Mouse (Mus musculus): ENCODE results near the gene Psma3. TPM values are rescaled to one million over a fixed set of nuclear protein-coding genes. Genes with fewer than 3 reads are reported as not detected.
"Not testable (repeated sequence)": the region's sequence is repeated elsewhere in the genome, so short reads cannot be mapped to it uniquely, and the experiment has no call there.

The Psma3 gene
- total RNA-seq, 2 experiments from 2014 or later: 464 to 488 TPM

DNA sequence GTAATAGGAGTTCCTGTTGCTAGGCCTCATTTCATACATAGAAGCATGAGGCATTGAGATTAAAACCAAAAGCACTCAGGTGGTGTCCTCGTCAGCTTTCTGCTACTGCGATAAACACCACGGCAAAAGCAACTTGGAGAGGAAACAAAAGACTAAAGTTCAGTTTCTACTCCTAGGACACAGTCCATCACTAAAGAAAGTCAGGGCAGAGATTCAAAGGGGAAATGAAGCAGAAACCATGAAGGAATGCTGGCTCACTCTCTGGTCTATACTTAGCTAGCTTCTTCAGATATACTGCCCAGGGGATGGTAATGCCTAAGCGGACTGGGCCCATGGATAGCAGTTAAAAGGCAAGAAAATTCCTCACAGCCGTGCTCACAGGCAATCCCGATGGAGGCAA lies 27.0 kb downstream of the Psma3 start:
- no peak for DNase-seq

DNA sequence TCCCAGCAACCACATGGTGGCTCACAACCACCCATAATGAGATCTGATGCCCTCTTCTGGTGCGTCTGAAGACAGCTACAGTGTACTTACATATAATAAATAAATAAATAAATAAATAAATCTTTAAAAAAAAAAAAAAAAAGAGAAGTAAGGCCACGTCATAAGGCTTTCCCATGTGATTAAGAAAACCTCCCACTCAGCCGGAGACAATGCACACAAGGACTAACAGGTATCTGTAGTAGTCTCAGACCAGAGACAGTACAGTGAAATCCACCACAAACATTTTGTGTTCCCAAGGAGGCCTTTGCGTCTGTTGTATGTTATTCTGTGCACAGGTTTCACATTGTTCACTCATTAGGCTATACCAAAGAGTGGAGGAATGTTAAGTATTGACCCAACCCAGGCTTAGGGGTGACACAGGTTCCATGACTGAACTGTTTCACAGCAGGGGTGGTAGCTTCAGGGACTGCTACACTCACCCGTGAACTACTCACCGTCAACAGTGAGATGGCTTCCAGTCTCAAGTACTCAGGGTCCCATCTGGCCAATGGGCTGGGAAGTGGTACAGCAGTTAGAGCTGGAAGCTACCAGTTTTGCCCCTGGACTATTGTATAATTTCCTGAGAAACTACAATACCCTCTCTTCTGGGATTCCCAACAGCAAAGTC lies 29.5 kb downstream of the Psma3 start:
- DNase-seq: no peak

GRCm38 (mm10) chr12:71006141-71006540 lies 31.7 kb downstream of the Psma3 start:
- DNase-seq: no peak

DNA sequence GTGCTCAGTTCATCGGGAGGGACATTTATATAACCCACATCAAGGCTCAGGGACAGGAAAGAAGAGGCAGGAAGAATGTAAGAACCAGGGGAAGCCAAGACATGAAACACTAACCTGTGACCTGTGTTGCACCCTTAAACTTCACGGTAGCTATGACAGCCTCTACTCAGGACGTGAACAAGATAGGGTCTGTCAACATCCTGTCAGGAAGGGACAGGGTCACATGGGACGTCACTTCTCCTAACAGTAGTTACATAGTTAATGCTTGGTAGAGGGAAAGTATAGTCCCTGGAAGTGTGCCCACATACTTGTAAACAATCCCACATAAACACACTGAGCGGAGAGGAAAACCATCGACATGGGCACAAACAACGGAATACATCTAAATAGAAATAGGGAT lies 32.5 kb downstream of the Psma3 start:
- DNase-seq: no peak

DNA sequence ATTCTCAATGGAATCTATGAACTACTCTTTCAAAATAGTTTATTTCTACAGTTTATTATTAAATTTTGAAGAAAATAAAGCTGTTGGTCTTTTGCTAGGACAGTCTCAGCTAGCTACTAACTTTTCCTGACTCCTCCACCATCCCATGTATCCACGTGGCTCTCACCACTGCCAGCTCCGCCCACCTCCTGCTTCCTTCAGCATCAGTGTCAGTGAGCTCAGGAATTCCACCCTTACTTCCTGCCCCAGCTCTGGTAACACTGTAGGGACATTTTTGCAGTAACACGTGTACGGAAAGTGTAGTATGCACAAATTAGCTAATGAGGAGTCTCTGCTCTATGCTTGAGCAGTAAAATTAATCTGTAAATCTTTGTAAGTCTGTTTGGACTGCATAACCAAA lies 35.3 kb downstream of the Psma3 start:
- DNase-seq: peak; percentile 27

DNA sequence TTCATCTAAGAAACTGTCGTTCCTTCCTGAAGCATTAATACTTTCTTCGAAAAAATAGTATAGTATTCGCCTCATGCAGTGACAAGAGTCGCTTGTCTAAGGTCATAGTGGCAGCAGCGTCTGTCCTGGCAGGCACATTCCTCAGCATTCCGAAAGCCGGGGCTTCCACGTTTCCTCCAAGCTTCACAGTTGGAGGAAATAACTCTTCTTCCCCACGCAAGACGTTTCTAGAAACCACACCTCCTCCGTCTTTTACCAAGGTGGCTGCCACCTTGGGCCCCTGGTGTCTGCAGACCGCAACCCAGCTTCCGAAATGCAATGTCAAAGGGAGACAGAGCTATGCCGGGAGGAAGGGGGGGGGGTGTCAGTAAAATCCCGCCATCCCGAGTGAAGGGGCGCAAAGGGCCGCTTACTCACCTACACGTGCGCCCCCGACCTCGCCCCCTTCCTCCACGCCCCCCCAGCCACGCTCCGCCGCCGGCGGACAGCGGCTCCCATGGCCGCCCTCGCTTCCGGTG lies 40.5 kb downstream of the Psma3 start:
- peak; percentile 77 for DNase-seq

DNA sequence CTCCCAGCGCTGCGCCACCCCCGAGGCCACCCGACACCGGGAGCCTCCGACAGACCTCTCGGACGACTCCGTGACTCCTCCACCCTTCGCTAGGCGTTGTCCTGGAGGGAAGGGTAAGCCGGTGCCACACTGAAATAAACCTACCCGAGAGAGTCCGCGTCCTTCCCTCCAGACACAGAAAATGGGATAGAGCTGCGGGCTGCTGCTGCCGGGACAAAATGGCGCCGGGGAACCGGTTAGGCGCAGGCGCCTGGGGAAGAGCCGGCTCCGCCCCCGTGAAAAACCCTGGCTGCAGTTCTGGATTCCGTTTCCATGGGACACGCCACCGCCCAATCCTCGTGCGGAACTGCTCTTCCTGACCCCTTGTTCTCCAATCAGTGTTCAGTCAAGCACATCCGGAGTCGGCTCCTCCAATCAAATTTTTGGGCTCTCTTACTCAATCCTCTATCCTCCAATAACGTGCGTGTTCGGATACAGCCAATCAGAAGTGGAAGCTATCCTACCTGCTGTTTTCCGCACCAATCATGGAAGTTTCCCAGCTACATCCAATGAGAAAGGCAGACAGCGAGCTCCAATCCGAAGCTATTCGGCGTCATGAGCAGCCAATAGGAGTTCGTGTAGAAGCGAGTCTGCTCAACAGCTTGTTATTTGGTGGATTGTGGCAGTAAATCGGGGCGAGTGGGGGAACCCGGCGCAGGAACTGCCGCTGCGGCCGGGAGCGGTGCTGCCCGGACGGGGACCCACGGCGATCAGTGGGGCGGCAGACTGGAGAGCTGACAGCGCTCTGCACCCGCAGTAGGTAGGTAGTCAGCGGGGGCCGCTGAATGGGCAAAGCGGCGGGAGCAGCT lies 41.2 kb downstream of the Psma3 start, which contains the start of gene Arid4a:
Arid4a (plus strand) TSS at position 628 of the 848 bp plus-strand sequence.
- peak; percentile 91 for DNase-seq

DNA sequence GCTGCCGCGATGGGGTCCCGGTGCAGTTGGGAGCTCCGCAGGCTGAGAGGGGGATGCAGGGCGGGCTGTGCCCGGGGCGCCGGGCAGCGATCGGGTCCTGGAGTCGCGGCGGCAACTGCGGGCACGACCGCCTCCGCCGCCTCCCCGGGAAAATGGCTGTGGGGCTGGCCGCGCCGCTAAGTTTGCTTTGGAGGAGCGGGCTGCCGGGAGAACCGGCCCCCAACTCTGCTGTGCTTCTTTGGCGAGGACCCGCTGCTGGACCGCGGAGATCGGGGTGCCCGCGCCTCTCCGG lies 41.7 kb downstream of the Psma3 start:
- no peak for DNase-seq

DNA sequence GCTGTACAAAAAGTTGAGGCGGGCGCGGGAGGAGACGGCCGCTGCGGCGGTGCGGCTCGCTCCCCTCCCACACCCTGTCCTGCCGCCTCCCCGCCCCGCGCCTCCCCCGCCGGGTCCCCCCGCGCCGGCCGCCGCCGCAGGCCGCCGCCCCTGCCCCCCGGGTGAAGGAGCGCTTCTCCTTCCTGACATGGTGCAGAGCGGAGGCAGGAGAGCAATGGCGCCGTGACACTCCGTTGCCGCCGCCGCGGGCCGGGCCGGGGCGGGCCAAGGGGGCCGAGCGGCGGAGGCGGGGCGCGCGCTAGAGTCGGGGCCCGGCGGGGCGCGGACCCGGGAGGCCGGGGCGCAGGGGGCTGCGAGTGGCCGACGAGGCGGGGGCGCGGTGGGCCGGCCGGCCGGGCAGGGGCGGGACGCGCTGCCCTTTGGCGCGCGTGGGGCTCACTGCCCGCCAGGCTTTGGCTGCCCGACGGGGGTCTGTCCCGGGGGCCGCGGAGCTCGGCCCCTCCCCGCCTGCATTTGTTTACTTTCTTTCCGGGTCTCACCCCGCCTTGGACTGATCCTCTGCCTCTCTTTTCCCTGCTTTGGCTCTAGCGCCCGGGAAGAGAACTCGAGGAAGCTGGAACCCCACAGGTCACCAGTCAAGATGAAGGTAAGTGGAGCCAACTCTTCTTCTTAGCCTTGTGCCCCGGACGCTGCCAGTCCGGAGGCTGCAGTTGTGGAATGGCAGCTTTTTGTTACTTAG lies 42.3 kb downstream of the Psma3 start:
- DNase-seq: peak; percentile 58

DNA sequence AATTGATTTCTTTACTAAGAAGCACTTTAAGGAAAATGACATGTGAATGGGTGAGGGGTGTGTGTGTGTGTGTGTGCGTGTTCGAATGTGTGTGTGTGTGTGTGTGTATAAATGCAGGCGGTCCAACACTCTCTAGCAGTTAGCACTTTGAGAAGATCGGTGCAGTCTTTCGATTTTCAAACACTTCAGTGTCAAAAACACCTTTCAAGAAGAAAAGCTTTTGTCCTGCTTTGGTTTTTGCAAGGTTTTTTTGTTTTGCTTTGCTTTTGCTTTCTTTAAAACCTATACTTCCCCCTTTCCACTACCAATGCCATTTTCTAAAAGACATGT lies 42.8 kb downstream of the Psma3 start:
- DNase-seq: no peak

- DNase-seq: no peak
Measured at GRCm38 (mm10) chr12:71017827-71018226, 43.4 kb downstream of the Psma3 start.

- no peak for DNase-seq
Measured at GRCm38 (mm10) chr12:71019211-71019610, 44.8 kb downstream of the Psma3 start.

GRCm38 (mm10) chr12:71024411-71024810 lies 50.0 kb downstream of the Psma3 start:
- DNase-seq: no peak

GRCm38 (mm10) chr12:71028265-71028664 lies 53.8 kb downstream of the Psma3 start:
- not testable (repeated sequence) for DNase-seq

- DNase-seq: no peak
Measured at GRCm38 (mm10) chr12:71030260-71030659, 55.8 kb downstream of the Psma3 start.

- DNase-seq: no peak
Measured at GRCm38 (mm10) chr12:71030722-71031121, 56.3 kb downstream of the Psma3 start.

- no peak for DNase-seq
Measured at GRCm38 (mm10) chr12:71035826-71036225, 61.4 kb downstream of the Psma3 start.

DNA sequence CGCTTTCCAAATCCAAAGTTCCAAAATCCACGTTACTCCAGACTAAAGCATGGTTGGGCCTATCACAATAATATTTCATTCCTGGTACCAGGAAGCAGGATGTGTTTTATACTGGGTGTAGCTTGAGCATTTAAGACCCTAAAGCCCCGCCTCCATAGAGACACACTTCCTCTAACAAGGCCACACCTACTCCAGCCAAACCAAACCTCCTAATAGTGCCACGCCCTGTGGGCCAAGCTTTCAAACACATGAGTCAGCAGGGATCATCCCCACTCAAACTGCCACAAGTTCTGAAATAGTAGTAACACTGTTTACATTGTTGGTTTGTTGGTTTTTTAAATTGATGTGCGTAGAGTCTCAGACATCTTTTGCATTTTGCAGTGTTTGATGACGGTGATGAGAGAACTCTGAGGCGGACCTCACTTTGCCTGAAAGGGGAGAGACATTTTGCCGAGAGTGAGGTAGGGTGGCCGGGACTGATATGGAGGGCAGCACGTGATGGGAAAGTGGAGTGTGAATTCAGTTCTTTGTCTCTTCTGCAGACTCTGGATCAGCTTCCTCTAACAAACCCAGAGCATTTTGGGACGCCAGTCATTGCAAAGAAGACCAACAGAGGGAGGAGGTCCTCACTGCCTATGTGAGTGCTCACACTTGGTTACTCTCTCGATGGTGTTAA lies 62.4 kb downstream of the Psma3 start:
- DNase-seq: no peak

DNA sequence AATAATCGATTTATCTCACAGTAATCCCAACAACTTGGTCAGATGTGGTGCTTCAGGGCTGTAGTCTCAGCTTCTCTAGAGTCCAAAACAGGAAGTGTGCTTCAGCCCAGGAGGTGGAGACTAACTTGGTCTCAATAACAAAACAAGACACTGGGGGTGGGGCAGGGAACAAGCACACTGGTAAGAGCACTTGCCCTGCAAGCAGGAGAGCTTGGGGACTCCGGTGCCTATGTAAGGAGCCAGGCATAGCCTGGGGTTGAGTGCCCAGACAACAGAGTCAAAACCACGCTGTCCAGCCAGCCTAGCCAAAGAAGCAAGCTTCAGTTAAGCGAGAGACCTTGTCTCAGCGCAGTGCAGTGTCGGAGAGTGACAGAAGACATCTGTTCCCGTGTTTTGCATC lies 66.0 kb downstream of the Psma3 start:
- no peak for DNase-seq

- no peak for DNase-seq
Measured at GRCm38 (mm10) chr12:71042451-71042850, 68.0 kb downstream of the Psma3 start.

DNA sequence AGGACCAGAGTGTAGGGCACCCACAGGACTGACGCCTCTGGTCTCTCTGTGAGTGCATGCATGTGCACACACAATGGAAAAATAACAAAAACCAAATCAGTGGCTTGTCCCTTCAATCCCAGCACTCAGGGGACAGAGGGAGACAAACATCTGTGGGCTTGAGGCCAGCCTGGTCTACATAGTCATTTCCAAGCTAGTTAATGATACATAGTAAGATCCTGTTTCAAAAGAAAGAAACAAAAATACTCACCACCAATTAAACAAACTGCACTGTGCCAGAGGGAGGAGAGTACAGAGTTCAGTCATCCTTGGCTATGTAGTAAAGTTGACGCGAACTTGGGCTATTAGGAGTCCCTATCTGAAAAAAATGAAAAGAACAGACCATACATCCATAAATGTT lies 69.2 kb downstream of the Psma3 start:
- no peak for DNase-seq

- no peak for DNase-seq
Measured at GRCm38 (mm10) chr12:71044488-71044887, 70.1 kb downstream of the Psma3 start.

Measured in gastrocnemius, postnatal 10 days (tissue).